Mouse (Mus musculus) CH12.LX (cell line): ENCODE measurements around the gene Loxl3. TPM values are rescaled to one million over a fixed set of nuclear protein-coding genes. Genes with fewer than 3 reads are reported as not detected.

Source experiments
- DNase-seq: peaks from one replicate; pipeline ENCODE4 v3.0.0-alpha.2; 2013; ENCODE audit errors: extremely low read depth
- H3K27ac ChIP-seq: 2 replicates; pipeline ENCODE4 v1.5.1; 2012; ENCODE audit warnings: low read depth, mild to moderate bottlenecking, control low read depth, moderate library complexity; ENCODE audit not compliant: insufficient read depth
- H3K27me3 ChIP-seq: replicated peaks from 2 replicates; pipeline ENCODE3; 2012; ENCODE audit warnings: inconsistent platforms
- H3K36me3 ChIP-seq, 2 experiments: replicated peaks in 1 of 2; 2 replicates each; pipeline versions ENCODE3 to v1.6.1; 2012; ENCODE audit warnings: inconsistent platforms in 1 of 2, low read length in 1 of 2, mild to moderate bottlenecking in 1 of 2, mixed read lengths in 1 of 2, moderate library complexity in 1 of 2; ENCODE audit not compliant: control insufficient read depth in 1 of 2, insufficient read depth in 1 of 2
- H3K4me1 ChIP-seq, 2 experiments: 2 replicates each; pipeline ENCODE4 v1.6.1; 2012; ENCODE audit warnings: inconsistent platforms in 1 of 2, moderate library complexity in 1 of 2; ENCODE audit not compliant: insufficient read depth in 2 of 2, control insufficient read depth in 1 of 2
- H3K4me2 ChIP-seq: 2 replicates; pipeline ENCODE4 v1.6.1; 2012; ENCODE audit warnings: low read depth, mild to moderate bottlenecking, control low read depth; ENCODE audit not compliant: poor library complexity, insufficient read depth, severe bottlenecking
- H3K4me3 ChIP-seq, 3 experiments: fragments of 150-350 bp in 1 of 3; sonication (generic) in 1 of 3; replicated peaks in 1 of 3; 2 replicates each; pipeline versions ENCODE3 to v1.5.1; 2011 to 2012; ENCODE audit warnings: low read depth in 2 of 3, low read length in 2 of 3, mild to moderate bottlenecking in 2 of 3, moderate library complexity in 2 of 3, control low read depth in 1 of 3, improper control_type of control experiment in 1 of 3, inconsistent platforms in 1 of 3, mixed read lengths in 1 of 3; ENCODE audit not compliant: poor library complexity in 1 of 3
- H3K79me2 ChIP-seq: replicated peaks from 2 replicates; pipeline ENCODE4 v1.6.1; 2012; ENCODE audit warnings: mild to moderate bottlenecking, moderate library complexity; ENCODE audit not compliant: control insufficient read depth, poor library complexity, insufficient read depth, severe bottlenecking; ENCODE audit errors: extremely low read depth
- H3K9ac ChIP-seq: 2 replicates; pipeline ENCODE4 v1.6.1; 2012; ENCODE audit warnings: low read depth, mild to moderate bottlenecking, control low read depth, moderate library complexity; ENCODE audit not compliant: insufficient read depth
- H3K9me3 ChIP-seq: replicated peaks from 2 replicates; pipeline ENCODE3; 2012; ENCODE audit warnings: low read length, inconsistent platforms, mixed read lengths
- CHD1 ChIP-seq: IDR thresholded peaks from 2 replicates; pipeline ENCODE4 v1.6.1; 2012; ENCODE audit warnings: low read depth, low read length, improper control_type of control experiment, inconsistent platforms
- E2F4 ChIP-seq: IDR thresholded peaks from 2 replicates; pipeline ENCODE4 v1.6.1; 2011; ENCODE audit warnings: low read depth, low read length, improper control_type of control experiment; ENCODE audit not compliant: insufficient replicate concordance
- EP300 ChIP-seq: IDR thresholded peaks from 2 replicates; pipeline ENCODE4 v1.6.1; 2011; ENCODE audit warnings: low read length, improper control_type of control experiment
- ETS1 ChIP-seq: conservative IDR thresholded peaks from 2 replicates; pipeline ENCODE4 v1.6.1; 2012; ENCODE audit warnings: low read depth, mild to moderate bottlenecking, inconsistent platforms, low read length, improper control_type of control experiment, moderate library complexity
- IRF4 ChIP-seq: IDR thresholded peaks from 2 replicates; pipeline ENCODE4 v1.6.1; 2014; ENCODE audit warnings: low read depth, mild to moderate bottlenecking, inconsistent platforms, low read length, improper control_type of control experiment
- JUN ChIP-seq: IDR thresholded peaks from 2 replicates; pipeline ENCODE4 v1.6.1; 2011; ENCODE audit warnings: low read depth, mild to moderate bottlenecking, low read length, improper control_type of control experiment, moderate library complexity; ENCODE audit not compliant: insufficient read depth
- MAFK ChIP-seq: IDR thresholded peaks from 2 replicates; pipeline ENCODE4 v1.6.1; 2011; ENCODE audit warnings: low read length, improper control_type of control experiment; ENCODE audit not compliant: insufficient replicate concordance
- MAX ChIP-seq: IDR thresholded peaks from 2 replicates; pipeline ENCODE4 v1.6.1; 2011; ENCODE audit warnings: low read length, improper control_type of control experiment
- MAZ ChIP-seq: IDR thresholded peaks from 2 replicates; pipeline ENCODE4 v1.6.1; 2012; ENCODE audit warnings: low read depth, mild to moderate bottlenecking, inconsistent platforms, low read length, improper control_type of control experiment, moderate library complexity
- MXI1 ChIP-seq: IDR thresholded peaks from 2 replicates; pipeline ENCODE4 v1.6.1; 2011; ENCODE audit warnings: mild to moderate bottlenecking, low read depth, low read length, improper control_type of control experiment
- MYC ChIP-seq: IDR thresholded peaks from 2 replicates; pipeline ENCODE4 v1.6.1; 2011; ENCODE audit warnings: low read depth, mild to moderate bottlenecking, improper control_type of control experiment, low read length
- NRF1 ChIP-seq: IDR thresholded peaks from 2 replicates; pipeline ENCODE4 v1.6.1; 2014; ENCODE audit warnings: low read depth, mild to moderate bottlenecking, inconsistent platforms, low read length, improper control_type of control experiment, moderate library complexity
- PAX5 ChIP-seq: IDR thresholded peaks from 2 replicates; pipeline ENCODE4 v1.6.1; 2012; ENCODE audit warnings: low read length, inconsistent platforms, mixed read lengths
- POLR2A ChIP-seq: IDR thresholded peaks from 2 replicates; pipeline ENCODE4 v1.6.1; 2011; ENCODE audit warnings: low read depth, mild to moderate bottlenecking, improper control_type of control experiment, low read length
- POLR2AphosphoS2 ChIP-seq: IDR thresholded peaks from 2 replicates; pipeline ENCODE4 v1.6.1; 2011; ENCODE audit warnings: low read depth, low read length, improper control_type of control experiment
- RCOR1 ChIP-seq: conservative IDR thresholded peaks from 2 replicates; pipeline ENCODE4 v1.6.1; 2012; ENCODE audit warnings: low read depth, mild to moderate bottlenecking, inconsistent platforms, low read length, improper control_type of control experiment
- SIN3A ChIP-seq: IDR thresholded peaks from 2 replicates; pipeline ENCODE4 v1.6.1; 2012; ENCODE audit warnings: low read length, improper control_type of control experiment, inconsistent platforms
- USF1 ChIP-seq: IDR thresholded peaks from 2 replicates; pipeline ENCODE4 v1.6.1; 2014; ENCODE audit warnings: low read depth, mild to moderate bottlenecking, inconsistent platforms, low read length, improper control_type of control experiment
- USF2 ChIP-seq: conservative IDR thresholded peaks from 2 replicates; pipeline ENCODE4 v1.6.1; 2011; ENCODE audit warnings: low read depth, low read length, improper control_type of control experiment
- ZKSCAN1 ChIP-seq: IDR thresholded peaks from 2 replicates; pipeline ENCODE4 v1.6.1; 2012; ENCODE audit warnings: low read depth, inconsistent platforms, low read length, improper control_type of control experiment, borderline replicate concordance
- ZMIZ1 ChIP-seq: IDR thresholded peaks from 2 replicates; pipeline ENCODE4 v1.6.1; 2012; ENCODE audit warnings: low read depth, mild to moderate bottlenecking, inconsistent platforms, low read length, improper control_type of control experiment
- dilution Hi-C: fragments of 300-500 bp; cut with MboI; formaldehyde crosslinking; loops from 2 replicates; pipeline ENCODE4 v1.14.3; 2020; ENCODE audit warnings: low sequenced_read_pairs; ENCODE audit not compliant: extremely low pct_unique_long_range_greater_than_20kb, extremely low pct_ligation_motif_present
- in situ Hi-C: fragments of 300-500 bp; cut with MboI; formaldehyde crosslinking; loops from 3 replicates; pipeline ENCODE4 v1.14.3; 2019; ENCODE audit warnings: low sequenced_read_pairs, low pct_ligation_motif_present, low pct_unique_long_range_greater_than_20kb, mixed read lengths
- polyA plus RNA-seq: library from polyadenylated mRNA; unstranded; fragments of >175 nt; gene quantifications from 2 replicates; pipeline ENCODE4 v1.2.1, GENCODE M21; 2012; ENCODE audit warnings: low read depth; ENCODE audit not compliant: insufficient read length
- total RNA-seq, 2 experiments: library from RNA; depleted of rRNA; stranded (reverse); fragments of 300-350 nt in 1 of 2; fragments of >200 nt in 1 of 2; gene quantifications; 2 replicates each; pipeline ENCODE4 v1.2.3; 2012 to 2014

Loxl3 gene
- total and polyA plus RNA-seq, 3 experiments = 0.05 to 0.93 (median 0.74) TPM

GRCm38 (mm10) chr6:83092416-83093127 lies 58.6 kb downstream of the Loxl3 start:
- Histone ChIP-seq H3K4me3 (no peak overlapping the region), H3K27me3 (peaks cover 4% of the 10 kb centered on the region)

GRCm38 (mm10) chr6:83095968-83096367 lies 62.0 kb downstream of the Loxl3 start:
- no peak overlapping the region for H3K4me3 ChIP-seq
- H3K4me2 ChIP-seq = no peak overlapping the region
- peaks cover 13% of the 10 kb centered on the region for H3K27me3 ChIP-seq
- H3K79me2 ChIP-seq = no peaks in the 10 kb centered on the region
- peaks cover 3 to 6% of the 10 kb centered on the region in 2 experiments; a peak in 3 of 4 replicates for H3K4me1 ChIP-seq
- dilution Hi-C loops = no loop called here
- TF ChIP-seq E2F4 (no peak), NRF1 (no peak), ZMIZ1 (no peak), USF1 (no peak), RCOR1 (no peak), POLR2A (no peak), MAX (no peak), ZKSCAN1 (no peak), MAZ (no peak), POLR2AphosphoS2 (no peak), MYC (no peak), PAX5 (no peak), JUN (no peak), MAFK (no peak)
- TF ChIP-seq, all 38 proteins: peak for 0
- in situ Hi-C loops = no loop called here
- Histone ChIP-seq H3K36me3 (no peaks in the 10 kb centered on the region), H3K9me3 (peaks cover 6% of the 10 kb centered on the region), H3K27ac (no peak overlapping the region), H3K9ac (no peak overlapping the region)
- no peak for DNase-seq

More at GRCm38 (mm10) chr6:83092416-83093127, 58.6 kb downstream of the Loxl3 start:
- H3K9me3 ChIP-seq = peaks cover 6% of the 10 kb centered on the region
- H3K4me2 ChIP-seq = no peak overlapping the region
- dilution Hi-C loops = no loop called here
- H3K9ac ChIP-seq = no peak overlapping the region
- no peak for DNase-seq
- TF ChIP-seq EP300 = no peak
- TF ChIP-seq ETS1 = no peak
- TF ChIP-seq MAZ = no peak
- TF ChIP-seq PAX5 = no peak
- TF ChIP-seq POLR2A = no peak
- TF ChIP-seq SIN3A = no peak
- no peak for TF ChIP-seq MXI1
- no peak for TF ChIP-seq USF2
- no peak for TF ChIP-seq CHD1
- TF ChIP-seq IRF4 = no peak
- H3K4me1 ChIP-seq = no peaks in the 10 kb centered on the region; a peak in 1 of 4 replicates
- in situ Hi-C loops = no loop called here
- no peak overlapping the region for H3K27ac ChIP-seq
- peaks cover 0 to 3% of the 10 kb centered on the region in 2 experiments for H3K36me3 ChIP-seq
- no peaks in the 10 kb centered on the region for H3K79me2 ChIP-seq
